Mouse (Mus musculus): ENCODE data around the gene Hectd1. TPM values are rescaled to one million over a fixed set of nuclear protein-coding genes. Genes with fewer than 3 reads are reported as not detected.
A peak's percentile ranks its signal among the peaks of the same experiment; 100 is the strongest.

The Hectd1 gene
- total and polyA plus RNA-seq, 2 experiments = 15.1 to 96.1 TPM

DNA sequence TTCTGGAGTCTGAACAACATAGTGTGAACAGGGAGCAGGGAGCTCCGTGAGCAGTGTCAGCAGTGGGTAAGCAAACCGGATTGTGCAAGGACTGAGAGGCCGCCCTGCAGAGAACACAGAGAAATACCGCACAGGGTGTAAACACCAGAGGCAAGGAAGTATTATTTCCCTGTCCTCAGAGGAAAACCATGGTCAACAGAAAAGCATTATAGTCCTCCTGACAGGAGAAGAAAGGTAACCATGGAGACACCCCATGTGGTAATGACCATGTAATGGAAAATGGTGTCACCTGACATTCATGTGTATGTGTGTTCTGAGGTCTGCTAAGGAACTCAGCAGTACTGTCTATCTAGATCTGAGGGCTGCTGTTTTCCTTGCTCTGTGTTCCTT is 36.4 kb upstream of the Hectd1 start:
- Histone ChIP-seq H3K27ac (replicated peaks; ENCODE audit: insufficient read depth, low read depth, low read length) (peak overlapping the region; percentile 85), H3K4me1 (ENCODE audit: control insufficient read depth, insufficient read depth, low read length) (peaks cover 13% of the 10 kb centered on the region; the same call in 1 of the 2 replicates), H3K4me3 (ENCODE audit: insufficient read depth, low read depth, low read length) (no peak overlapping the region), H3K79me2 (ENCODE audit: control insufficient read depth, insufficient read depth, low read length) (no peaks in the 10 kb centered on the region), H3K9ac (ENCODE audit: low read depth, low read length) (peak overlapping the region; percentile 41; the same call in 1 of the 2 replicates), H3K36me3 (ENCODE audit: control insufficient read depth, insufficient read depth, low read length) (no peaks in the 10 kb centered on the region), H3K27me3 (ENCODE audit: control insufficient read depth, insufficient read depth, low read length) (no peaks in the 10 kb centered on the region)
- peak; percentile 81 for DNase-seq (ENCODE audit: extremely low read depth, low read depth, low spot score)
- 14% methylated on average over 4 of the region's 4 CpGs for WGBS
- TF ChIP-seq CTCF (IDR thresholded peaks at IDR 0.05; ENCODE audit: low read depth, low read length) (no peak), POLR2A (IDR thresholded peaks at IDR 0.05; ENCODE audit: extremely low read depth, insufficient read depth, low read length) (no peak)

DNA sequence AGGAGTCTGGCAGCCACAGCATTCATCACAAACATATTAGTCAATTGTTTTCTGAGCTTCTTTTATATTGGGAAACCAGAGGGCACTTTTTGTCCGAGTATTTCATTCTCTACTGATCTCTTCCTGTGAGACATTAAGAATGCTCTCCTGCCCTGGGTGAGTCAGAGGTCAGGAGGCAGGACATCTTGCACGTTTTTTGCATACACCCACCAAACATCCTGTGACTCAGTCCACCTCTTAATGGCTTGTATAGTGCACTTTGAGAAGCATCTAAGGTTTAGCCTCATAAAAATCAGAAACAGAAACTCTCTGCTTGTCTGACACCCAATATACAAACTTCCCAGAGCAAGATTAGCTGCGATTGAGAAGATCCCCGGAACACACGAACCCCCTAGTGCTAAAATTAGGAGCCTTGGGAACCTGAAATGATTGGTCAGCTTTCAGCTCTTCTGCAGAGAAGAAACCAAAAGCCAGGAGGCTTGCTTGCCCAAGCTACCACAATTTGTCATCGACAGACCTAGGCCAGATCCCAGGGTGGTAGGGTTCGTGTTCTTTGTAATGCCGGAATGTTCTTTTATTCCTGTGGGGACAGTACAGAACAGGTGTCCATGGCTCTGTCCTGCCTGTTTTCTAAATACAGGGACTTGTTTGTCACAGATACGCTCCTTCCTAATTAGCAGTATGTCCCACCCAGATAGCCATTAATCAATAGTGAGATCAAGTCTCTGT is 35.9 kb upstream of the Hectd1 start:
- H3K27me3 ChIP-seq (ENCODE audit: control insufficient read depth, insufficient read depth, low read length) = no peaks in the 10 kb centered on the region
- H3K4me3 ChIP-seq (ENCODE audit: insufficient read depth, low read depth, low read length) = no peak overlapping the region
- H3K36me3 ChIP-seq (ENCODE audit: control insufficient read depth, insufficient read depth, low read length) = no peaks in the 10 kb centered on the region
- no peaks in the 10 kb centered on the region for H3K79me2 ChIP-seq (ENCODE audit: control insufficient read depth, insufficient read depth, low read length)
- peak overlapping the region; percentile 85 for H3K27ac ChIP-seq (replicated peaks; ENCODE audit: insufficient read depth, low read depth, low read length)
- 34% methylated on average over 9 of the region's 9 CpGs for WGBS
- H3K9ac ChIP-seq (ENCODE audit: low read depth, low read length) = no peak overlapping the region
- H3K4me1 ChIP-seq (ENCODE audit: control insufficient read depth, insufficient read depth, low read length) = peaks cover 13% of the 10 kb centered on the region; the same call in 1 of the 2 replicates
- DNase-seq (ENCODE audit: extremely low read depth, low read depth, low spot score) = peak; percentile 19
- TF ChIP-seq POLR2A (IDR thresholded peaks at IDR 0.05; ENCODE audit: extremely low read depth, insufficient read depth, low read length) (no peak), CTCF (IDR thresholded peaks at IDR 0.05; ENCODE audit: low read depth, low read length) (no peak)

DNA sequence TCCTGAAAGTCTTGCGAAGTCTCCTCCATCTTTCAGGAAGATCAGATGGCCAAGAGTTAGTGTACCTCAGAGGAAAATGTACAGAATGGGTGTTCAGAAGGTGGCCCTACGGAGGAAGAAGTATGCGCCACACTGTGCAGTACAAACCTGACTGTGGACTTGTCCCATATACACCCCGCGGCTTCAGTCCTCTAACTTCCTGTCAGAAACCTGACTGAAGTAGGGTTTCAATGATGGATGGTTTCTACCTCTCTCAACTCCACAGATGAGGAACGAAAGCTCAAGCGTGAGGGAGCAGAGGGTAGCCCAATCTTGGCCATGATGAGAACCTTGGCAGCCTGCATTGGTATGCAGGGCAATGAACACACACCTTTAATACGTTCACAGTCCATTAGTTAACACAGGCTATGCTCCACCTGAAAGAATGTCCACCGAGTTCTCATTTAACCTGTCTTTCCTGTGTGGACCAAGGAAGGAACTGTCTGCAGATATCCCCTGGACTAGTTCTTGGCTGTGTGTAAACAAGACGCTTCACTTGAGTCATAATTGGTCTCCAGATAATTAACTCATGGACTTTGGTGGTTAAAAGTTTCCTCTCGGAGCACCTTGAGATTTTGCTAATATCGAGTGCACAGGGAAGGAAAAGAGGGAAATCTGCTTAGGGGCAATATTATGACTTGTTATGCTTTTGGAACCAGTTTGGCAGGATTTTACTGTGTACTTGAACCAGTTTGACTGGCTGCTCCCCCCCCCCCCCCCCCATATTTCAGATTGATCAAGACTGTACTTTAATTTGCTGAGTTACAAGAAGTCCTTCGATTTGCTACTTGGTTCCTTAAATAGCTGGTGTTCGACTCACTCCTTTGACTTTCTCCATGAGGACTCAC is 34.0 kb upstream of the Hectd1 start:
- Histone ChIP-seq H3K79me2 (ENCODE audit: control insufficient read depth, insufficient read depth, low read length) (no peaks in the 10 kb centered on the region), H3K9ac (ENCODE audit: low read depth, low read length) (no peak overlapping the region), H3K36me3 (ENCODE audit: control insufficient read depth, insufficient read depth, low read length) (no peaks in the 10 kb centered on the region), H3K27ac (replicated peaks; ENCODE audit: insufficient read depth, low read depth, low read length) (no peak overlapping the region), H3K4me1 (ENCODE audit: control insufficient read depth, insufficient read depth, low read length) (peaks cover 13% of the 10 kb centered on the region; the same call in 1 of the 2 replicates), H3K4me3 (ENCODE audit: insufficient read depth, low read depth, low read length) (no peak overlapping the region), H3K27me3 (ENCODE audit: control insufficient read depth, insufficient read depth, low read length) (no peaks in the 10 kb centered on the region)
- WGBS = 94% methylated on average over 14 of the region's 14 CpGs
- TF ChIP-seq POLR2A (IDR thresholded peaks at IDR 0.05; ENCODE audit: extremely low read depth, insufficient read depth, low read length) (no peak), CTCF (IDR thresholded peaks at IDR 0.05; ENCODE audit: low read depth, low read length) (no peak)
- no peak for DNase-seq (ENCODE audit: extremely low read depth, low read depth, low spot score)

DNA sequence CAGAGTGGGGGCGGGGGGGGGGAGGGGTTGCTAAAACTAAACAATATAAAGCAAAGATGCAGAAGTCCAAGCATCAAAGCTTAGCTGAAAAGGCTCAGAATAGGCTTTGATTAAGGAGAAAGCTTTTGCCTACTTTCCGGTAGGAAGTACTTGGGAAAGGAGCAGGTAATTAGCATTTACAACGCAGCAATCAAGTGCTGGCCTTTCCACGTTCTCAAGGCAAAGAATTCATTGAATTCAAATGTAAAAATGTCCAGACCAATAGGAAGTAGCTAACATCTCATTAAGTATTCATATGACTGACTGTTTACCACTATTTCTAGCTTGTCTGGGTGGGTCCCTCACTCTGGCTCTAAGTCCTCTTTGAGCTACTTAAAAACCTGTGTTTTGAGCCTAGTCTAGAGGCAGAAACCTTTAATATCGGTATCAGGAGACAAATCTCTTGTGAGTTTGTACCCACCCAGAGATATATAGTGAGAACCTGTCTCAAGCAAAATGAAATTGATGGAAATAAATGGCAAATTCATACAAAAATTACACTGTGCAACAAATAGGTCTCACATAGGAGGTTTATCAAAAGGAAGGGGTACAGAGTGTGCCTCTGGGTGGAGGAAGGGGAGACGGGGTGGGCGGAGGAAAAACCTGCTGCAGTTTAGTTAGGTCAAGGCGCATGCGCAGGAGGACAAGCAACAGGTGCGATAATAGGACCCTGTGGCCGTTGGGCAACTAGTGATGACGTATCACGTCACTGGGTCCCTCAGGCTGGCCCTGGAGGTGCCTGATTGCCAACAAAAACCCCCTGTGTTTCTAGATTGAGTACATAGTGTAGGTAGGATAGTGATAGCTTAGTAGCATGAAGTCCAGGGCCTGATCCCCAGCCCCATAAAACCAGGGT is 29.0 kb upstream of the Hectd1 start:
- WGBS = 92% methylated on average over 12 of the region's 13 CpGs
- TF ChIP-seq POLR2A (IDR thresholded peaks at IDR 0.05; ENCODE audit: extremely low read depth, insufficient read depth, low read length) = no peak
- Histone ChIP-seq H3K4me3 (ENCODE audit: insufficient read depth, low read depth, low read length) (no peak overlapping the region), H3K79me2 (ENCODE audit: control insufficient read depth, insufficient read depth, low read length) (no peaks in the 10 kb centered on the region), H3K9ac (ENCODE audit: low read depth, low read length) (no peak overlapping the region), H3K27ac (replicated peaks; ENCODE audit: insufficient read depth, low read depth, low read length) (no peak overlapping the region), H3K27me3 (ENCODE audit: control insufficient read depth, insufficient read depth, low read length) (no peaks in the 10 kb centered on the region), H3K36me3 (ENCODE audit: control insufficient read depth, insufficient read depth, low read length) (no peaks in the 10 kb centered on the region), H3K4me1 (ENCODE audit: control insufficient read depth, insufficient read depth, low read length) (no peaks in the 10 kb centered on the region)
- DNase-seq (ENCODE audit: extremely low read depth, low read depth, low spot score) = no peak

DNA sequence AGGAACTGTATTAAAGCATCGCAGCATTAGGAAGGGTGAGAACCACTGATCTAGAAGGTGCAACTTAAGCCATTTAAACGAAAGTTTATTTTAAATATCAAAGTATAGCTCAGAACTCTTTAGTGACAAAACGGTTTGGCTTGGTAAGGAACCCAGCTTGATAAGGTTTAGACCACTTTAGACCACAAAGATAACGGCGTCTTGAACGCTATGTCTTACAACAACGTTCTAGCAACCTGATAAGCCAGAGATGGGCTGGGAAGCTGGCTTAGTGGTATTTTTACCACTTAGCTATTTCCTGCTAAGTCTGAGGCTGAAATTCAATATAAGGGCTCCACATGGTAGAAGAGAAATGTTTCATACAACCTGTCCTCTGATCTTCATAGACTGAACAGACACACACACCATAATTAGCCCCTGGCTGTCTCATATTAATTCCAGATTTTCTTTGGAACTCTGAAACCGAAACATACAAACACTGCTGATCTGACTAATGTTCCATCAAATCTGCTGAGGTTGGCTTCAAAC is 27.5 kb upstream of the Hectd1 start:
- no peak overlapping the region for H3K4me3 ChIP-seq (ENCODE audit: insufficient read depth, low read depth, low read length)
- H3K4me1 ChIP-seq (ENCODE audit: control insufficient read depth, insufficient read depth, low read length) = no peaks in the 10 kb centered on the region
- no peak overlapping the region for H3K9ac ChIP-seq (ENCODE audit: low read depth, low read length)
- WGBS = 84% methylated on average over 8 of the region's 8 CpGs
- DNase-seq (ENCODE audit: extremely low read depth, low read depth, low spot score) = no peak
- H3K79me2 ChIP-seq (ENCODE audit: control insufficient read depth, insufficient read depth, low read length) = no peaks in the 10 kb centered on the region
- no peak for TF ChIP-seq CTCF (IDR thresholded peaks at IDR 0.05; ENCODE audit: low read depth, low read length)
- no peak for TF ChIP-seq POLR2A (IDR thresholded peaks at IDR 0.05; ENCODE audit: extremely low read depth, insufficient read depth, low read length)
- H3K27me3 ChIP-seq (ENCODE audit: control insufficient read depth, insufficient read depth, low read length) = no peaks in the 10 kb centered on the region
- H3K27ac ChIP-seq (replicated peaks; ENCODE audit: insufficient read depth, low read depth, low read length) = no peak overlapping the region
- H3K36me3 ChIP-seq (ENCODE audit: control insufficient read depth, insufficient read depth, low read length) = no peaks in the 10 kb centered on the region

All from liver, adult 2 months (tissue).